Mouse (Mus musculus): ENCODE measurements around the gene Vsnl1.

DNA sequence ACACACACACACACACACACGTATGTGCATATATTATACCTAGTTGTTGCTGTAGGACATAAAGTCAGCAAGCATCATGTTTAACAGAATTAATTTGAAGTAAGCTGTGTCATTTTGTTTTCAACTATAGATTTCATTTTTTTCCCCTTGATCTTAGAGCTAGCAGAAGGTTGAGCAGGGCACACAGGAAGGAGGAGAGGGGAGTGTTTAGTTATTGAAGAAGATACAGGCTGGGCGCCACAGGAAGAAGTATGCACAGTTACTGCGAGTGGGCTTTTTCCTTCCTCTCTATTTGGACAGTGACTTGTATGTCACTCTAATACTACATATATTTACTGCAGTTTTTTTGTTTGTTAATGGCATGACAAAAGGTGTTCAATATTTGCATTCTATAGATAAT is 156.5 kb downstream of the Vsnl1 start:
- no peak for TF ChIP-seq POLR2AphosphoS2 (IDR thresholded peaks at IDR 0.05; ENCODE audit: insufficient read length, low read depth)
- TF ChIP-seq USF1 (IDR thresholded peaks at IDR 0.05; ENCODE audit: low read depth), result no peak
- no peak for TF ChIP-seq TCF12 (IDR thresholded peaks at IDR 0.05; ENCODE audit: insufficient read depth, poor library complexity, severe bottlenecking)
- TF ChIP-seq POLR2A (IDR thresholded peaks at IDR 0.05; ENCODE audit: insufficient read length, low read depth), result no peak
- TF ChIP-seq MYOD1 (IDR thresholded peaks at IDR 0.05; ENCODE audit: control insufficient read depth in 1 of 3, insufficient read length in 2 of 3, low read depth in 2 of 3), result no peak
- TF ChIP-seq TCF3 (IDR thresholded peaks at IDR 0.05; ENCODE audit: insufficient read length, low read depth), result no peak
- TF ChIP-seq MAX (IDR thresholded peaks at IDR 0.05; ENCODE audit: low read depth), result no peak
- no peak for TF ChIP-seq E2F4 (IDR thresholded peaks at IDR 0.05; ENCODE audit: insufficient read depth)

Measured in myocyte (in vitro differentiated cells).